Mouse (Mus musculus) brain, embryonic 14.5 days (tissue): ENCODE measurements at regions not wholly inside any gene's neighbourhood (a gene's known extent, or its start where the extent isn't known, plus 50 kb on each side); places are given as distances from the start of the nearest gene placed in this dataset.

ENCODE experiments used
- CTCF ChIP-seq: fragments of 200-500 bp; IDR thresholded peaks from 2 replicates; pipeline ENCODE4 v1.5.1; 2012; ENCODE audit warnings: inconsistent platforms, mild to moderate bottlenecking, moderate library complexity, borderline replicate concordance; ENCODE audit not compliant: insufficient read depth, insufficient read length; ENCODE audit errors: extremely low read depth
- POLR2A ChIP-seq: fragments of 200-500 bp; IDR thresholded peaks from 2 replicates; pipeline ENCODE4 v1.6.1; 2012; ENCODE audit warnings: mild to moderate bottlenecking, inconsistent platforms, borderline replicate concordance; ENCODE audit not compliant: poor library complexity, insufficient read depth, insufficient read length, severe bottlenecking; ENCODE audit errors: extremely low read depth

DNA sequence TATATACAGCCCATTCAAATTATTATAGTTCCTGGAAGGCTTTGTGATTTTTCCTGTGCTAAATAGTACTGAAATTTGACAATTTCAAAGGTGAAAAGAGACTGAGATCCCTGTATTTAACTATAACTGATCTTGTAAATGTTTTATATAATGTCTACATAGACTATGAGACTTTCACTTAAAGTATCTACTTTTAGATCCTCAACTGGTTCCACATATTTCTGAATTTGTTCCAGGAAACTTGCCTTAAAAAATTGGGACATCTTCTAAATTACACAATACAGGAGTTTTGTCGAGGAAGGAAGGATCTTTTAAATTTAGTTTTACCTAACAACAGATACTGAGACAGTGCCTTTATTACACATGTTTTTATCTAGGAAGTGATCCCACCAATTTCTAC, 4763.4 kb downstream of the 9330182O14Rik start:
- TF ChIP-seq CTCF (no peak), POLR2A (no peak)
